Mouse (Mus musculus) heart, adult 11 months (tissue): ENCODE data around the gene Mpzl2.

ENCODE experiments used
- DNase-seq: peaks from one replicate; pipeline ENCODE4 v3.0.0; 2022

Mpzl2 gene

GRCm38 (mm10) chr9:45088040-45088439, 48.4 kb downstream of the Mpzl2 start:
- no peak for DNase-seq

GRCm38 (mm10) chr9:45090811-45091210, 51.2 kb downstream of the Mpzl2 start:
- no peak for DNase-seq

GRCm38 (mm10) chr9:45092641-45093040, 53.0 kb downstream of the Mpzl2 start:
- DNase-seq = no peak

- DNase-seq = no peak
Observed at GRCm38 (mm10) chr9:45095149-45095937, 55.7 kb downstream of the Mpzl2 start.

- no peak for DNase-seq
Observed at GRCm38 (mm10) chr9:45097877-45098276, 58.3 kb downstream of the Mpzl2 start.

- no peak for DNase-seq
Observed at GRCm38 (mm10) chr9:45098426-45098825, 58.8 kb downstream of the Mpzl2 start.

GRCm38 (mm10) chr9:45102528-45102927, 62.9 kb downstream of the Mpzl2 start:
- no peak for DNase-seq

- no peak for DNase-seq
Observed at GRCm38 (mm10) chr9:45103211-45103979, 63.8 kb downstream of the Mpzl2 start.
